Comparison of ENCODE assay signal across 10 mouse cellular contexts in the genomic region with DNA sequence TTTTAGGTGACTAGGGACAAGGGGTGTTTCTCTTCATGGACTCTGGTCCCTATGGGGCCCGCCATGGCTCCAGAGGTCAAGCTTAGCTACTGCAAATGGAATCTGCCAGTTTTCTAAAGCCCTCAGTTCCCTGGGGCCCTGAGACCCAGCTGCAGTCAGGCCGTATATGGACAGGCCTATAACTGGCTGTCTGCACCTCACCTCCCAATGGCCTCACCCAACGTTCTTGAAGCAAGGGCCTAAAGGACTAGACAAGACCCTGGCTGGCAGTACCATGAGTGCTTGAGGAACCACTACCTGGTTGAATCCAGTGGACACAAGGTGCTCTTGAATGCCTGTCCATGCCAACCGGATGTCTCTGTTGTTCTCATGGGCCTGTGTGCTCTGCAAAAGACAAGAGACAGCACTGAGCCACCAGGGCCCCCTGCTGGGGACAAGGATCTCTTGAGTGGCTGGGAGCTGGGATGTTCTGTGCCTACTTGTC. TPM values are rescaled to one million over a fixed set of nuclear protein-coding genes. Genes with fewer than 3 reads are reported as not detected.
DNase-seq lines count a peak whose midpoint lies in the region; ATAC-seq and TF ChIP-seq lines count a peak whose summit lies in the region.
"Had no signal": no experiment of that assay in that cellular context is flagged by ENCODE, and none has a peak within 500 bp of the region (broad histone marks: within the 10 kb centered on the region; RNA-seq: fewer than 3 reads in every experiment).

No protein-coding gene starts in this region.

- no peak for DNase-seq in forebrain, postnatal 0 days
- no peak for DNase-seq in forebrain, embryonic 14.5 days (ENCODE audit: low spot score)
- DNase-seq in heart, adult 18-20 months: peak; percentile 57 to 77
- peak; percentile 72 for DNase-seq in lung, postnatal 10 days
- DNase-seq in thymus, postnatal 25 days: no peak
- DNase-seq in T-cell, adult 2 months (ENCODE audit: low spot score): no peak
- DNase-seq in spleen, postnatal 14 days (ENCODE audit: low spot score in 2 of 2): no peak

- peaks cover 26% of the 10 kb centered on the region for H3K36me3 ChIP-seq in forebrain, postnatal 0 days (ENCODE audit: insufficient read depth)
- peaks cover 16% of the 10 kb centered on the region for H3K36me3 ChIP-seq in forebrain, embryonic 14.5 days (ENCODE audit: control insufficient read depth, insufficient read depth, low read length)
- peaks cover 43% of the 10 kb centered on the region for H3K36me3 ChIP-seq in kidney, embryonic 15.5 days

- no peak overlapping the region for H3K4me3 ChIP-seq in forebrain, postnatal 0 days (ENCODE audit: low read depth, low read length)
- no peak overlapping the region for H3K4me3 ChIP-seq in forebrain, embryonic 14.5 days (ENCODE audit: low read depth, low read length)
- no peak overlapping the region for H3K4me3 ChIP-seq in kidney, embryonic 15.5 days (replicated peaks)
- H3K4me3 ChIP-seq: erythroblast, embryonic 14.5 days; neural tube, embryonic 13.5 days had no signal

- H3K9me3 ChIP-seq in forebrain, postnatal 0 days (ENCODE audit: low read length): no peaks in the 10 kb centered on the region
- H3K9me3 ChIP-seq in forebrain, embryonic 14.5 days (replicated peaks; ENCODE audit: control insufficient read depth, low read length): no peaks in the 10 kb centered on the region
- no peaks in the 10 kb centered on the region for H3K9me3 ChIP-seq in kidney, embryonic 15.5 days (replicated peaks)
- H3K9me3 ChIP-seq: neural tube, embryonic 13.5 days had no signal

- no peak for ATAC-seq in forebrain, postnatal 0 days
- no peak for ATAC-seq in forebrain, embryonic 14.5 days
- no peak for ATAC-seq in kidney, embryonic 15.5 days (replicated peaks; ENCODE audit: low FRiP score)

- peak; percentile 28; the same call in 1 of the 2 replicates for TF ChIP-seq CTCF in forebrain, postnatal 0 days (IDR thresholded peaks at IDR 0.05; ENCODE audit: low read depth)

- H3K4me2 ChIP-seq in forebrain, postnatal 0 days (ENCODE audit: low read depth): no peak overlapping the region
- no peak overlapping the region for H3K4me2 ChIP-seq in forebrain, embryonic 14.5 days (ENCODE audit: low read length)
- H3K4me2 ChIP-seq in kidney, embryonic 15.5 days: no peak overlapping the region
- H3K4me2 ChIP-seq: neural tube, embryonic 13.5 days had no signal

- no peak overlapping the region for H3K27ac ChIP-seq in forebrain, postnatal 0 days (ENCODE audit: low read depth, low read length)
- H3K27ac ChIP-seq in forebrain, embryonic 14.5 days (ENCODE audit: low read depth, low read length): no peak overlapping the region; the same call in 1 of the 2 replicates
- peak overlapping the region; percentile 86 for H3K27ac ChIP-seq in kidney, embryonic 15.5 days
- H3K27ac ChIP-seq: neural tube, embryonic 13.5 days had no signal

- no peaks in the 10 kb centered on the region for H3K4me1 ChIP-seq in forebrain, postnatal 0 days (ENCODE audit: insufficient read depth)
- peaks cover 9% of the 10 kb centered on the region for H3K4me1 ChIP-seq in forebrain, embryonic 14.5 days (ENCODE audit: control insufficient read depth, insufficient read depth, low read length)
- H3K4me1 ChIP-seq in kidney, embryonic 15.5 days: peaks cover 53% of the 10 kb centered on the region

- 75% methylated on average over 4 of the region's 4 CpGs for WGBS in forebrain, postnatal 0 days
- WGBS in forebrain, embryonic 14.5 days: 77% methylated on average over 4 of the region's 4 CpGs
- 62% methylated on average over 4 of the region's 4 CpGs for WGBS in kidney, embryonic 15.5 days

- H3K27me3 ChIP-seq in forebrain, postnatal 0 days (ENCODE audit: insufficient read depth, low read length): no peaks in the 10 kb centered on the region
- no peaks in the 10 kb centered on the region for H3K27me3 ChIP-seq in forebrain, embryonic 14.5 days (replicated peaks; ENCODE audit: control insufficient read depth, insufficient read depth, low read length)
- no peaks in the 10 kb centered on the region for H3K27me3 ChIP-seq in kidney, embryonic 15.5 days
- H3K27me3 ChIP-seq: neural tube, embryonic 13.5 days had no signal

- no peak overlapping the region for H3K9ac ChIP-seq in forebrain, postnatal 0 days
- H3K9ac ChIP-seq in forebrain, embryonic 14.5 days (ENCODE audit: low read length): no peak overlapping the region; the same call in 1 of the 2 replicates
- H3K9ac ChIP-seq in kidney, embryonic 15.5 days: peak overlapping the region; percentile 29; the same call in 1 of the 2 replicates

RNA-seq across cellular contexts. Expression of a gene that starts 15.5 kb away (rescaled TPM):
- total RNA-seq in forebrain, postnatal 0 days (2014; rRNA removed): 47.2 and 51.5 TPM in 2 replicates
- 37.5 and 48.6 TPM in 2 replicates for polyA plus RNA-seq in forebrain, postnatal 0 days (2015; fragmentation: Nextera tagmentation; extraction: Ambion mirVana)
- polyA plus RNA-seq in forebrain, embryonic 14.5 days (2014; fragmentation: Nextera tagmentation; extraction: Ambion mirVana): 39.7 and 47.4 TPM in 2 replicates
- 100 to 1,000 TPM; 152 to 155 TPM for total RNA-seq in heart, adult 18-20 months (2021)
- polyA plus RNA-seq in kidney, embryonic 15.5 days (2015; fragmentation: Nextera tagmentation; extraction: Ambion mirVana): 77.7 and 81.4 TPM in 2 replicates

RNA-seq across cellular contexts. Expression of a gene that starts 15.6 kb away (rescaled TPM):
- total RNA-seq in forebrain, postnatal 0 days (2014; rRNA removed): 5.5 and 6.5 TPM in 2 replicates
- 3.0 and 3.6 TPM in 2 replicates for polyA plus RNA-seq in forebrain, postnatal 0 days (2015; fragmentation: Nextera tagmentation; extraction: Ambion mirVana)
- polyA plus RNA-seq in forebrain, embryonic 14.5 days (2014; fragmentation: Nextera tagmentation; extraction: Ambion mirVana): 2.1 and 2.8 TPM in 2 replicates
- total RNA-seq in heart, adult 18-20 months (2021): 1 to 10 TPM; 7.7 to 9.7 TPM
- polyA plus RNA-seq in kidney, embryonic 15.5 days (2015; fragmentation: Nextera tagmentation; extraction: Ambion mirVana): 22.7 and 23.5 TPM in 2 replicates

RNA-seq across cellular contexts. Expression of a gene that starts 24.3 kb away (rescaled TPM):
- total RNA-seq in forebrain, postnatal 0 days (2014; rRNA removed): 24.9 and 25.2 TPM in 2 replicates
- 23.5 and 29.3 TPM in 2 replicates for polyA plus RNA-seq in forebrain, postnatal 0 days (2015; fragmentation: Nextera tagmentation; extraction: Ambion mirVana)
- 9.2 and 18.3 TPM in 2 replicates for polyA plus RNA-seq in forebrain, embryonic 14.5 days (2014; fragmentation: Nextera tagmentation; extraction: Ambion mirVana)
- 10 to 100 TPM; 12.7 to 14.2 TPM for total RNA-seq in heart, adult 18-20 months (2021)
- 19.8 and 22.0 TPM in 2 replicates for polyA plus RNA-seq in kidney, embryonic 15.5 days (2015; fragmentation: Nextera tagmentation; extraction: Ambion mirVana)

RNA-seq across cellular contexts. Expression of a gene that starts 30.5 kb away (rescaled TPM):
- total RNA-seq in forebrain, postnatal 0 days (2014; rRNA removed): 52.2 and 54.5 TPM in 2 replicates
- polyA plus RNA-seq in forebrain, postnatal 0 days (2015; fragmentation: Nextera tagmentation; extraction: Ambion mirVana): 138 and 161 TPM in 2 replicates
- polyA plus RNA-seq in forebrain, embryonic 14.5 days (2014; fragmentation: Nextera tagmentation; extraction: Ambion mirVana): 160 and 192 TPM in 2 replicates
- total RNA-seq in heart, adult 18-20 months (2021): 100 to 1,000 TPM; 154 TPM
- 90.1 and 92.6 TPM in 2 replicates for polyA plus RNA-seq in kidney, embryonic 15.5 days (2015; fragmentation: Nextera tagmentation; extraction: Ambion mirVana)

Comparison
In these comparisons a context has a peak if more than half of its experiments do, and no peak if none do; other contexts are left out.
1. DNase-seq: peak in heart, adult 18-20 months (2 of 2) and lung, postnatal 10 days (single experiment); none in forebrain, postnatal 0 days (single experiment), forebrain, embryonic 14.5 days (single experiment), thymus, postnatal 25 days (single experiment), T-cell, adult 2 months (single experiment) and spleen, postnatal 14 days (0 of 2).